Mouse (Mus musculus): ENCODE results near the gene Wasf2.

Gene Wasf2

DNA sequence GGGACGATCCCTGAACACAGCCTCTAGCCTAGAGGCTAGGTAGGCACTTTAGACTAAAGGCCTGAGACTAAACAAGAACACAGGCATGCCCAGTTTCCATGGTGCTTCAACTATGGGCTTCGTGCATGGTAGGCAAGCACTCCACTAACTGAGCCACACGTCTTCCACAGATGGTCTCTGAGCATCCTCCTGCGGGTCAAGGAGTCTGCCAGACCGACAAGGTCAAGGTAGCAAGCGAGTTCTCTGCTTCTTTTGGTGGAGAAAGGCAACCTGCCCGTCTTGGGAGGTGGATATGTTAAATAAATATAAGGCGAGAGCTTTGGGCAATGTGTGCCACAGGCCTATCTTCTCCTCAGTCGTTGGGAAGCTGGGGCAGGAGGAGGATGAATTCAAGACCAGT lies 28.6 kb upstream of the Wasf2 start:
- DNase-seq, result no peak

DNA sequence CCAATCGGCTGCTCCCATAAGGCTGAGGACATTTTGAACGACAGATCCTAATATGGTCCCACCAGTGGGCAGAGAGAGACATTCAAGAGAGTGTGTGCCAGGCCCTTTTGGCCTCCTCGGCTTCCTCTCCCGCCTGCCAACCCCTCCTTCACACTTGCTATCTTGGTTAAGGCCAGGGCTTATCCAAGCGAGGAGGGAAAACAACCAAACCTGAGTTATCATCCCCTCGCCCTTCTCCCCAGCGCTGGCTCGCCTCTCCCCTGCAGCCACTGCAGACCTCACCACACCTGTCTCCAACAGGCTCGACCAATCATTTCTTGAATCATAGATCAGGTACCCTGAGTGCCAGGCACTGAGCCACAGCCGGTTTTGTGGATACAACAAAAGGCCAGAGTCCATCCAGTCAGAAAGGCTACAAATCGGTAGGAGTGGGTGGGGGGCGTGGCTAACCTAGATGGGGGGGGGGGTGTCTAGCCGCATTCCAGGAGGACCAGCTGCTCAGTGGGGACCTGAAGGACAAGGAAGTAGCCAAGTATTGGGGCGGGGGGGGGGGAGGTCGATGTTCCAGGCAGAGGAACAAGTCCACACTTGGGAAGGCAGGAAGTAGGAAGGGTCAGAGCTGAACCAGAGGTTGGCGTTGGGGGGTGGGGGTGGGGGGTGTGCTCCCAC lies 26.6 kb upstream of the Wasf2 start:
- DNase-seq, result no peak

DNA sequence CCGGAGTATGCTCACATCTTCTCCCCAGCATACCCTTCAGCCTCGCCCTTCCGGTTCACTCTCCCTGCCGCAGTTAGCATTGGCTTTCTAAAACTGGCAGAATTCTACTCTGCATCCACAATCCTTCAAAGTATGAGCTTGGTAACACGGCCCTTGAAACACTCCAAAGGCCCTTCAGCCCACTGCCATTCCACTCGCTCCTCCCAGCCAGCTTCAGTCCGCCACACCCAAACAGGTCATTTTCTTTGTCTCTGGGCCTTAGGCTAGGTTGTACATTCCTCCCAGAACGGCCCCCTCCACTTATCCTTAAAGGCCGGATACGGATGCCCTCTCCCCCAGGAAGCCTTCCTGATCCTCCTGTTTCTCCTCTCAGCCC lies 26.1 kb upstream of the Wasf2 start:
- DNase-seq, result no peak

DNA sequence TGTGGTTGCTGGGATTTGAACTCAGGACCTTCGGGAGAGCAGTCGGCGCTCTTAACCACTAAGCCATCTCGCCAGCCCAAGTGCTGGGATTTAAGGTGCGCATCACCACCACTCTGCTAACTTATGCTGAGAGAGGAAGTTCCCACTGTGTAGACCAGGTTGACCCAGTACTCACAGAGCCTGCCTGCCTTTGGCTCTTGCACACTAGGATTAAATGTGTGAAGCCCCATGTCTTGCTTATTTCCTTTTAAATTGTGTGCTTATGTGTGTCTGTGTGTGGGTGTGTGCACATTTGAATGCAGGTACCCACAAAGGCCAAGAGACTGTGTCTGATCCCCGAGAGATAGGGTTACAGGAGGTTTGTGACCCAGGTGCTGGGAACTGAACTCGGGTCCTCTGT lies 23.6 kb upstream of the Wasf2 start:
- no peak for DNase-seq

DNA sequence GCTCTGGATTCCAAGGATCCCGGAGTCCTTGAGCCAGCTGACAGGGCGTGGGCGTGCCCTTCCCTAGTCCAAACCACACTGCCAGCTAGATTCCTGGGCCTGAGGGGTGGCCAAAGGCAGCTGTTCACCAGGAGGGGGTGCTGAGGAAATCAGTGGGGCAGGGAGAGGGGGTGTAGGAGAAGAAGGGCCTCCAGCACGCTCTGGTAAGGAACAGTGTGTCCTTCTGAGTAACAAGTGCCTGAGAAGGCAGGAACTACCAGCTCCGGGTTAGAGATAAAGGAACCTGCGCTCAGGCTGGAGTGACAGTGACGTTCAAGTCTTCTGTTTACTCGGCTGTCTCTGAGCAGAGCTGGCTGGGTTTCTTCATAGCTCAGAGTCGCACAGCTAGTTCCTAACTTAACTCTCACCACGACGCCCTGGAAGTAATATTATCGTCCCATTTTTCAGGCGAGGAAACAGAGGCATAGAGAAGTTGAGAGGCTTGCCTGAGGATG lies 22.5 kb upstream of the Wasf2 start:
- no peak for DNase-seq

DNA sequence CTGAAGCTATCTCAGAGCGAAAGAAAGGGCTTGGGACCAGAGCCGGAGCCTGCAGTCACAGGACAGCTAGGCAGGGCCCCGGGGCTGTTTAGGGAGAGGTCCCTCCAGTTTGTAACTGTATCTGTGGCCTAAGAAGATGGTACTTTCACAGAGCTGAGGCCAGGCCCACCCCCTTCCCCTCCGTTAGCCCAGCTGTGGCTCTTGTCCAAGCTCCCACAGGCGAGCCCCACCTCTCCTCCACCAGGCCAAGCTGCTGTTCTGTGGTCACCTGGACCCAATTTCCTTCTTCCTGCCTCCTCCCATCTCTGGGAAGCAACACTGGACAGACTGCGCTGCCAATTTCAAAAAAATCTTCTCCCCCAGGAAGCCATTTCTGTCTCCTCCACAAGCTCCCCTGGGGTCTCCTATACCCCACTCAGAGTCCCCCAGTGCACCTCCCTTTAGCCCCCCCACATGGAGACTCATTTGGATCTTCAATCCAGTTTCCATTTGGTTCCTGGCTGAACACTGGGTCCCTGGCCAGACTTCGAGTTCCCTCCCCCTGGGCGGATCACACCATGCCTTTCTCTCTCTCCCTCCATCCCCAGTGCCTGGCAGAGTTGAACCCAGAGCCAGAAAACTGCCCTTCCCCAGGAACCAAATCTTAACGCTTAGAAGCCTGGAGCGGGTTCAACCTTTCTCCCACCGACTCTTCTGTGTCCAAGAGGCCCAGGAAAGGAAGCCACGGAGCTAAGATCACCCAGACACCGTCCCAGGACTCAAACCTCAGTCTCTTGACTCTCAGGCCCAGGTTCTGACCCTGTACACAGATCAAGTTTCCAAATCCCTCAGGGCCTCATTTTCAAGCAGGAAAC lies 21.6 kb upstream of the Wasf2 start:
- DNase-seq, result no peak

DNA sequence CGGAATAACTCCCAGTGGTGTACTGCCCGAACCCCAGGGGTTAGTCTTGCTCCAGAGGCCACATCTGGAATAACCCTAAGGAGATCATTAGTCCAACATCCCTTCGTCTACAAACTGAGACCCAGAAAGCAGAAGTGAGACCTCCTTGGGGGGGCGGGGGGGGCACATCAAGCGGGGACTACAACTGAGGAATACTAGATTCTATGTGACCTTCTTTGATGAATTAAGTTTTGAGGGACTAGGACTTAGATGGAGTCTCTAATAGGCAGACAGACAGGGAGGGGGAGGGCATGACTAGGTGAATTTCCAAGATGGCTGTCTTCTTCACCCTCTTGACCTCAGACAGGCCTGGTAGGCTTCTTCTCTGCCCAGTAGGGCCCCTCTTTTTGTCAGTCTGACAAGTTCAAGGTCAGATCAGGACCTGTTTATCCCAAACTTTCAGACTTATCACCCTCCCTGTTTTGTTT lies 20.9 kb upstream of the Wasf2 start:
- DNase-seq, result no peak

DNA sequence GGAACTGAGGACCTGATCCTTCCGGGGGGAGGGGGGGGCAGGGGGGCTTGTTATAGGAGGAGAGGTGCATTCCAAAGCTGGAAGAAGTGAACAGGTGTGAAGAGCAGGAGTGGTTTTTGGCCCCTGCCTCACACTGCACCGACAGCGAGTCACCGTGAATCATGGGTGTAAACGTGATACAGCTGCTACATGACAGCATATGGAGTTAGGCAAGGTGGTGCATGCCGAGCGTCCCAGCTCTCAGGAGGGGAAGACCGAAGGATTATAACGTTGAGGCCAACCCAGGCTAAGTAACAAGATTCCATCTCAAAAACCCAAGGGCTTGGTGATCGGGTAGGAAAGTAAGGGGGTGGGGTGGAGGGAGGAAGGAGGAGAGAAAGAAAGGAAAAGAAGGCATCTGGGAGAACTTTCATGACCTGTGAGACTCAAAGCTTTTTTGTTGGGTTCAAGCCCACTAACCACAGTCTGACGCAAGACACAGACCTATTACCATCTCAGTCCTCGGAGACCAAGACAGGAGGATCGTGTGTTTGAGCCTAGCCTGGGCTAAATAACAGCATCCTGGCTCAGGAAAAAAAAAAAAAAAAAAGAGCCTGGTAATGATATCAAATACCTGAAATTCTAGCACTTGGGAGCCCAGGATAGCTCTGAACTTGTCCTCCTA lies 18.0 kb upstream of the Wasf2 start:
- no peak for DNase-seq

DNA sequence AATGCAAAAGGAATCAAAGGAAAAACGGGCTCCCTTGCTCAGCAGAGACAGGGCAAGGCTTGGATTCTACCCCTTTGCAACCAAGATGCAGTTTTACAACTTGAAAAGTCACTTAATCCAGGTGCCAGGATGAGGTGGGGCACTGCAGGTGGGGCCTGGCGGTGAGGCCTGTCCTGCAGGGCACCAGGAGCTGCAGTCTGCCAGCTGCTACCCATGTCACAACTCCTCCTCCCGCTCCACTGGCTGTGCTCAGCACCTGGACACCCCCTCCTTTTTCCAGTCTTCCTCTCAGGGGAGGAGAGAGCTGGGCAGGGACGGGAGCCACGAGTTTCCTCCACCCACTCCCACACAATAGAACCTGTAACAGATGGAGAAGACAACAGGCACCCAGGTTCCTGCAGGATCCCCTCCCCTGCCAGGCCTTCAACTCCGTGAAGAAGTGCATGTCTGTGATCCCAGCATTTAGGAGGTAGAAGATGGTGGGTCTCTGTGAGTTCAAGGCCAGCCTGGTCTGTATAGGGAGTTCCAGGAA lies 16.9 kb upstream of the Wasf2 start:
- peak; percentile 22 to 61 for DNase-seq

DNA sequence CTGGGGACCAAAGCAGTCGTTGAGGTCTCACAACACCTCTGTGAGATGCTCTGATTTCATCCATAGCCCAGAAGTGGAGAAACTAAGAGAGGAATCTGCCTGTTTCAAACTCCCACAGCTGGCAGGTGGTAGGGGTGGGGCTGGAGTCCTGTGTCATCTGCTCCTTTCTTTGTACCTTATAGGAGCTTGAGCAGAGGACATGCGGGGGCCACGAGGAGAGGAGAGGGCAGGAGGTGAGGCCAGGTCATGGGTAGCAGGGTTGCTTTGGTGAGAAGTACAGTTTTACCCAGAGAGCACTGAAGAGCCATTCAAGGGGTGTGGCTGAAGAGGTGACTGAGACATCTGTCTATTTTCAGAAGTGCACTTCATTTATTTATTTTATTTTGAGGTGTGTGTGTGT lies 15.5 kb upstream of the Wasf2 start:
- DNase-seq, result peak; percentile 23 to 44

DNA sequence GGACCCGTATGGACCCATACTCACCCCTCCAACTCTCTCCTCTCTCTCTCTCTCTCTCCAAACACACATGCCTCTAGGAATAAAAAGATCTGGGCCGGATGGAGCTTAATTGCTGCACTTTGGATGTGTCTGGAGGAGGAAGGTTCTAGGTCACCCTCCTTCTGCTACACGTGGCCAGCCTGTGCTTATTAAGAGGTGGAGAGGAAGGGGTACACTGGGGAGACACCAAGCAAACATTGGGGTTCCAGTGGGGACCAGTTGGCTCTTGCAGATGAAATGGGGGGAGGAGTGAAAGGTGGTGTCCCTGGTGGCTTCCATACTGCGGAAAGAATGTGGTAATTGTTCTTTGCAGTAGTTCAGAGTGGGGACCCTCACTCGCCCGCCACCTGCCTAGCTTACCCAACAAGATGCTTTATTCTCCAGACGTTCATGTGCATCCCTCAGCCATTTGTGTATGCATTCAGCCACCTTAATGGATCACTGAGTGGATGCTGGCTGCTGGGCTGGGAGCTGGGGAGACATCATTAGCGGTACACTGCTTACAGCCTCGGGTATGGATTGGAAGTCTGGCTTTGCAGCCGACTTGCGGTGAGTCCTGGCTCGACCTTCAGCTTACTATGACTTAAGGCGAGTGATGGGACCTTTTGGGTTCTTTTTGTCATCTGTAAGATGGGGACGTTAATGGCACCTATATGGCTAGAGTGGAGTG lies 14.4 kb upstream of the Wasf2 start:
- no peak for DNase-seq

DNA sequence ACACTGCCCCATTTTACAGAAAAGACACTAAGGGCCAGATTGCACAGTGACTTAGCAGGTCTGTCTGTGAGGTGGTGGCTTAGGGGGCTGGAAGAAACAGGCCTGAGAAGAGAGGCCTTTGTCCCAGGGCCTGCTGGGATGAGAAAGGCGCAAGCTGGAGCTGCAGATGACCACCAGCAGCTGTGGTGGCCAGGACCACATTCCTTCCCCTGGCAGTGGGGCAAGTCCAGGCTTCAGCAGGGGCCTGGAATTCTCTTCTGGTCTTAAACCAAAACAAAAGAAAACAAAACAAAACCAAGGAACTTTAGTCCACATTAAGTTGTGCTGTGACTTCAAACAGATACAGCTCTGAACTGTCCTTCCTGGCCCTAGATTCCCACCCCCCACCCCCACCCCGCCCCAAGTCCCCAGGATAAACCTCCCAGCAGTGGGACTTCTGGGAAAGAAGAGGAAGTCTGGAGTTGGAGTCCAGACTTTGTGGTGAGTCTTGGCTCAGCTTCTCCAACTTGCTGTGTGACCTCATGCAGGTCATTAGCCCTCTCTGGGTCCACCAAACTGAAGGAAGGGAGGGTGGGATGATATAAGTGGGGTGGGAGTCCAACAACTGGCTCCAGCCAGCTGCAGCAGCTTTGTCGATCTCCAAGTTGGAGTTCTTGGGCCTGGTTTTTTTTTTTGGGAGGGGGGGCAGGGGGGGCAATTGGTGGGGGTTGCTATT lies 13.4 kb upstream of the Wasf2 start:
- no peak for DNase-seq

DNA sequence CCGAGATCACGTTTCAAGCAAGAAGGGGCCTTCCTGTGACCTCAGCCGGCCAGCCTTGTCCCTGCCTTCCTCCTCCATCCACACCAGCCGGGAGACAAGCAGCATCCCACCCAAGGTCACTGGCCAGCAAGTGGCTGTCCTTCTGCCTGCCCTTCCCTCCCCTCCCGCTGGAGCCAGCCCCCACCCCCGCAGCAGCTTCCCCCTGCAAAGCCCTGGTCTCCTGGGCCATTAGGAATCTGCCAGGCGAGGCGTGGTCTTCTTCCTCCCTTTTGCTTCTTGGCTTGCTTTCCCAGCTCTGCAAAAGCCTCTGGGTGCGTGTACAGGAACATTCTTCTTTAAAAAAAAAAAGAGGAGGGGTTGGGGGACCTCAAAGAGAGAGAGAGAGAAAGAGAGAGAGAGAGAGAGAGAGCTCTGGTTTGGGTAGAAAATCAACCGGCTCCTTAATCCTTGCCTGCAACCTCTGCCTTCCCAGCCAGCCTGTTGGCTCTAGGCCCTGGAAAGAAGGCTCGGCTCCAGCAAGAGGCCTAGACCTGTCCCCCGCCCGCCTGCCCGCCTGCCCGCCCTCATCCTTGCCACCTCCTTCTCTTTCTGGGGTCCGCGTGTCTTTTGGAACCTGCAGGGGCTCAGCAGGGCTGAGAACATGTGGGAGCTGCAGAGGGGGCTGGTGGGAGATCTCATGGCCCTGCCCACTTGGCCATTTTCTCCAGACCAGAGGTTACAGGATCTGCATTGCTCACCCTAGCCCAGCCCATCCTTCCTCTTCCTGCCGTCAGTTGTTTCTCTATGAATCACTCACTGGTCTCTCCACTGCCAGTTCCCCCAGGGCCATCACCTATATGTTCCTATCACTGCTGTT lies 12.5 kb upstream of the Wasf2 start:
- no peak for DNase-seq

DNA sequence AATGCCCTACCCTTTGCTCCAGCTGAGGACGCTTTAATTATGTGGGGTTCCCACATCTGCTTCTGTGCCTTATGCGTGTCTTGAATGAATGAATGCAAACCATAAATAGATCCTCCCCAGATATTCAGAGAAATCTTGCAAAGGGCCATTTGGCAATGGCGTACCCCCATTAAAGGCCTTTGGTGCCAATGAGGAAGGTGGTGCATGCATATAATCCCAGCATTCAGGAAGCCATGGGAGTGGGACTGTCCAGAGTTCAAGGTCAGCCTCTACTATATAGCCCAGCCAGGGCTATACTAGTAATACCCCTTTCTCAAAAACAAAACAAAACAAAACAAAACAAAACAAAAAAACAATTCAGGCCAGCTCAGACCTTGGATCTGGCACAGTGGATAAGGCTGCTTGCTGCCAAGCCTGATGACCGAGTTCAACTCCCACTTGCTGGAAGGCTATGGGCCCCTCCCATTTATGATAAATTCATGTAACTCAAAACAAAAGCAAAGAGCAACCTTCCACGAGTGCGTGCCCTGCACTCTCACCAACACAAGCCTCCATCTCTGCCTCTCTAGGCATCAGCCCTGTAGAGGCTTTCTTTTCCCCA lies 11.4 kb upstream of the Wasf2 start:
- DNase-seq, result no peak

DNA sequence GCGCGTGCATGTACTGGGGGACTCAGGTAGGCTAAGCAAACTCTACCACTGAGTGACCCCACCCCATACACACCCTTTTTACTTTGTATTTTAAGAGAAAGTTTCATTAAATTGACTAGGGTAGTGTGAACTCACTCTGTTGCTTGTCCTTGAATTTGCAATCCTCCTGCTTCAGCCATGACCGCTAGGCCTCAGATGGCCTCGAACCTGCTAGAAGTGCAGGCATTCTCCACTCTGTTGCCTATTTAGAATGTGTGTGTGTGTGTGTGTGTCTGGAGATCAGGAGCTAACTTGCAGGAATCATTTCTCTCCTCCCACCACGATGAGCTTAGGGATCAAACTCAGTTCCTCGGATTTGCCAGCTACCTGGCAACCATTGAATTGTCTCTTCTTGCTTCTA lies 10.7 kb upstream of the Wasf2 start:
- no peak for DNase-seq

DNA sequence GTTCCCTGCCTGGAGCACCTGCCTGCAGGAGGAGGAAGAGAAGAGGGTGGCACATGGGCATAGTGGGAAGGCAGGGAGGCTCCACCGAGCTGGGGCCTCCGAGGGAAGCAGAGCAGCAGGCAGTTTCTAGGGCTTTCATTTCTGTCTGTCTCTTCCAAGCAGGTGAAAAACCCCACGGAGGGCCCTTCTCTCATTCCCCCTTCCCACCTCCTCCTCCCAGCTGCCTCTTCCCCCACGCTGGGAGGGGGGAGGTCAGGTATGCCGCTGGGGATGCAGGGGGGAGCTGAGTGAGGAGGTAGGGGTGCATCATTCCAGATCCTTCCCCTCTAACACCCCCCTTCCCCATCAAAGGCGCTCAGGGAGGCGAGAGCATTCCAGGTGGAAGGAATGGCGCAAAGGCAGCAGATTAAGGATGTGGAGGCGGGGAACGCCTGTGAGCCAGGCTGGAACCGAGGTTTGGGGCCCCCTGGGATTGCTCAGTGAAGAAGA lies 9.4 kb upstream of the Wasf2 start:
- DNase-seq, result no peak

DNA sequence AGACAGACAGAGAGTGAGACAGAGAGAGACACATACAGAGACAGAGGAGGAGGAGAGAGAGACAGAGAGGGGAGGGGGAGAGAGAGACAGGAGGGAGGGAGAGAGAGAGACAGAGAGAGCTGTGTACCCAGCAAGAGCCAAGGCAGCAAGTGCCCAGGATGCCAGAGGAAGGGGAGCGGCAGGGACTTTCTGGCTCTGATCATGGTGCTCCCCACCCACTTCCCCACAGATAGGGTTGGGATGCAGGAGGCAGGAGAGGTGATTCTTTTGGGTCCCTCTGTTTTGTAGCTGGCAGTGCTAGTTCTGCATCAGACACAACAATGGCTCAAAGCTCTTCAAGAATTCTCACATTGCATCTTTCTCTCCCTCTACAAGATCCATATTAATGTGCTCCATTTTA lies 8.9 kb upstream of the Wasf2 start:
- no peak for DNase-seq

DNA sequence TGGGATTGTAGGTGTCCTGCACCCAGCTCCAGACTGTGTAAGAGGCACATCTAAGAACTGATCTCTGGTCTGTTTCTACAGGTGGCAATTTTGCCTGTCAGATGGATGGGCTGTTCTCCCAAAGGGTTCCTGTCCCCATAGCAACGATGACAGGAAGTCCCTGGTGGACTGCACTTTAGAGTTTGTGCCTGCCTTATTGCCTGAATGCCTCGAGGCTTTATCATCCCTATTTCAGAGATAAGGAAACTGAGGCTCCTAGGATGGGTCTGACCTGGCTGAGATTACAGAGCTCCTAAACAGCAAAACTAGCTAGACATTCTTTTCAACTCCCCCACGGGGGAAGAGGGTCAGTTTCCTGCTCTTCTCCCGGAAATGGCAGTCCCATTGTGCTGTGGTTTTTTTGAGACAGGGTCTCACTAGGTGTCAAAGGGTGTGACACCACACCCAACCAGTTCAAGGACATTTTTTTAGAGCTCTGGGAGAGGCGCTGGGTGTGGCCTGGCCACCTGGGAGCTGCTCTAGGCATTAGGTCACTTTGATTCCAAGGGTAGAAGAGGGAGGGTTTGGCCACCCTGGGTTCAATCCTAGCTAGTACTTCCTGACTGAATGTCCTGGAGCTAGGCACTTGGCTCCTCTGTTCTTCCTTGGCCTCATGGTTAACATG lies 8.2 kb upstream of the Wasf2 start:
- no peak for DNase-seq

DNA sequence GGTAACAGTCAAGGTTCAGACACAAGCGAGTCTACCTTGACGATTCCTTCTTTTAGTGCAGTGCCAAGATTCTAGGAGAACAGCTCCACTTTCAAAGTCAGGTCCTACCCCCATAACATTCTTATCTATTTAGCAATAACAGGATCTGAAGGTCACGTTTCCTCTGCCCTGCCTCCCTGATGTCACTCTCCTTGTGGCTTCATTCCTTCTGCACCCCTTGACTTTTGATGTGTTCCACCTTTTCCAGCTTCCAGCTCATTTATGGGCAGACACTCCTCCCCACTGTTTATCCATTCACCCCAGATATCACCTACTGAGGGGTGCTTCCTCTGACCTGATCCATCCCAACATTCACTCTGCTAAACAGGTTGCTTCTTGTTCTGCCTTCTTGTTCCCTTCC lies 3.2 kb upstream of the Wasf2 start:
- no peak for DNase-seq

DNA sequence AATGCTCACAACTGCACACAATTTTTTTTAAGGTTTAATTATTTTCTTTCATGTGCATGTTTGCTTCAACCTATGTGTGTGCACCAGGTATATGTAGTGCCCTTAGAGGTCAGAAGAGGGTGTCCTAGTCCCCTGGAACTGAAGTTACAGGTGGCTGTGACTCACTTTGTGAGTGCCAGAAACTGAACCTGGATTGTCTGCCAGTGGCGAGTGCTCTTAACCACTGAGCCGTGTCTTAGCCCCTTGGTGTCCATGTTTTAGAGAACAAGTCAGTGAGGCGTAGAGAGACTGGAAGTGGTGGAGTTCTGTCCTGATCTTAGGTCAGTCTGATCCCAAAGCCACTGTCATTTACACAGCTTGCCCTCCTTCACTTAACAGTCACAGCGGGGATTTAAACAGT lies 2.4 kb upstream of the Wasf2 start:
- DNase-seq, result no peak

Data from thymus, postnatal 36 days (tissue).